Mouse (Mus musculus) myocyte (in vitro differentiated cells): ENCODE measurements around the gene Sh3rf3. TPM values are rescaled to one million over a fixed set of nuclear protein-coding genes. Genes with fewer than 3 reads are reported as not detected.

Experiments
- H3K27me3 ChIP-seq: one replicate; pipeline ENCODE4 v1.6.1; 2011; ENCODE audit not compliant: control insufficient read depth, insufficient read depth, insufficient read length
- H3K36me3 ChIP-seq: one replicate; pipeline ENCODE4 v1.6.1; 2011; ENCODE audit not compliant: control insufficient read depth, insufficient read depth
- H3K4me2 ChIP-seq: one replicate; pipeline ENCODE4 v1.6.1; 2011; ENCODE audit warnings: low read depth, control low read depth
- H3K4me3 ChIP-seq: one replicate; pipeline ENCODE4 v1.5.1; 2011; ENCODE audit warnings: mild to moderate bottlenecking, control low read depth, moderate library complexity
- H3K79me2 ChIP-seq: one replicate; pipeline ENCODE4 v1.6.1; 2011; ENCODE audit not compliant: control insufficient read depth, insufficient read depth
- H3ac ChIP-seq: one replicate; pipeline ENCODE4 v1.6.1; 2011; ENCODE audit not compliant: control insufficient read depth, insufficient read length
- CEBPB ChIP-seq: IDR thresholded peaks from 2 replicates; pipeline ENCODE4 v1.6.1; 2011; ENCODE audit warnings: mild to moderate bottlenecking, moderate library complexity; ENCODE audit not compliant: poor library complexity, insufficient read depth, severe bottlenecking
- E2F4 ChIP-seq: IDR thresholded peaks from one replicate; pipeline ENCODE4 v1.6.1; 2011; ENCODE audit warnings: mild to moderate bottlenecking, control low read depth, moderate library complexity; ENCODE audit not compliant: insufficient read depth
- MAX ChIP-seq: IDR thresholded peaks from one replicate; pipeline ENCODE4 v1.6.1; 2011; ENCODE audit warnings: low read depth, mild to moderate bottlenecking, control low read depth
- MYOD1 ChIP-seq, 3 experiments: IDR thresholded peaks; one replicate each; pipeline ENCODE4 v1.6.1; 2011; ENCODE audit warnings: control low read depth in 2 of 3, low read depth in 2 of 3, mild to moderate bottlenecking in 2 of 3, moderate library complexity in 1 of 3; ENCODE audit not compliant: insufficient read length in 2 of 3, control insufficient read depth in 1 of 3
- MYOG ChIP-seq, 3 experiments: IDR thresholded peaks; one replicate each; pipeline ENCODE4 v1.6.1; 2011; ENCODE audit warnings: control low read depth in 2 of 3, low read depth in 2 of 3, mild to moderate bottlenecking in 2 of 3; ENCODE audit not compliant: insufficient read length in 2 of 3, control insufficient read depth in 1 of 3, insufficient read depth in 1 of 3
- POLR2A ChIP-seq: IDR thresholded peaks from one replicate; pipeline ENCODE4 v1.6.1; 2011; ENCODE audit warnings: low read depth, mild to moderate bottlenecking, control low read depth, moderate library complexity; ENCODE audit not compliant: insufficient read length
- POLR2AphosphoS2 ChIP-seq: IDR thresholded peaks from one replicate; pipeline ENCODE4 v1.6.1; 2011; ENCODE audit warnings: low read depth, control low read depth; ENCODE audit not compliant: insufficient read length
- REST ChIP-seq: IDR thresholded peaks from one replicate; pipeline ENCODE4 v1.6.1; 2011; ENCODE audit warnings: mild to moderate bottlenecking, control low read depth, moderate library complexity; ENCODE audit not compliant: insufficient read depth, insufficient read length
- SRF ChIP-seq: IDR thresholded peaks from one replicate; pipeline ENCODE4 v1.6.1; 2011; ENCODE audit warnings: low read depth; ENCODE audit not compliant: control insufficient read depth, insufficient read length
- TCF12 ChIP-seq: IDR thresholded peaks from one replicate; pipeline ENCODE4 v1.6.1; 2011; ENCODE audit warnings: mild to moderate bottlenecking, control low read depth; ENCODE audit not compliant: poor library complexity, insufficient read depth, severe bottlenecking
- TCF3 ChIP-seq: IDR thresholded peaks from one replicate; pipeline ENCODE4 v1.6.1; 2011; ENCODE audit warnings: low read depth, control low read depth; ENCODE audit not compliant: insufficient read length
- USF1 ChIP-seq: IDR thresholded peaks from one replicate; pipeline ENCODE4 v1.6.1; 2011; ENCODE audit warnings: low read depth, mild to moderate bottlenecking, control low read depth, moderate library complexity
- polyA plus RNA-seq: library from polyadenylated mRNA; unstranded; fragments of >200 nt; fragmentation: generic; extraction: Trizol; gene quantifications from one replicate; pipeline ENCODE4 v1.2.1, GENCODE M21; 2012; ENCODE audit warnings: missing spikeins

The Sh3rf3 gene
- polyA plus RNA-seq, 1 experiment = 0.10 TPM

GRCm38 (mm10) chr10:58833741-58834178 lies 20.6 kb downstream of the Sh3rf3 start:
- no peak overlapping the region for H3K4me3 ChIP-seq
- TF ChIP-seq POLR2AphosphoS2 (no peak), MYOG (IDR thresholded peaks at IDR 0.05; ENCODE audit: control insufficient read depth in 1 of 3, insufficient read depth in 1 of 3, insufficient read length in 2 of 3, low read depth in 2 of 3) (no peak), SRF (no peak), TCF3 (no peak), CEBPB (no peak), MYOD1 (IDR thresholded peaks at IDR 0.05; ENCODE audit: control insufficient read depth in 1 of 3, insufficient read length in 2 of 3, low read depth in 2 of 3) (no peak), POLR2A (no peak), REST (no peak), USF1 (no peak), TCF12 (no peak), E2F4 (no peak), MAX (no peak)
- no peaks in the 10 kb centered on the region for H3K27me3 ChIP-seq
- H3K79me2 ChIP-seq = no peaks in the 10 kb centered on the region
- no peaks in the 10 kb centered on the region for H3K36me3 ChIP-seq
- no peak overlapping the region for H3ac ChIP-seq
- H3K4me2 ChIP-seq = peak overlapping the region; percentile 18

- no peak overlapping the region for H3K4me3 ChIP-seq
- TF ChIP-seq REST (no peak), MYOG (IDR thresholded peaks at IDR 0.05; ENCODE audit: control insufficient read depth in 1 of 3, insufficient read depth in 1 of 3, insufficient read length in 2 of 3, low read depth in 2 of 3) (no peak), POLR2AphosphoS2 (no peak), MYOD1 (IDR thresholded peaks at IDR 0.05; ENCODE audit: control insufficient read depth in 1 of 3, insufficient read length in 2 of 3, low read depth in 2 of 3) (no peak), TCF12 (no peak), TCF3 (no peak)
- no peaks in the 10 kb centered on the region for H3K79me2 ChIP-seq
- no peaks in the 10 kb centered on the region for H3K36me3 ChIP-seq
- H3K27me3 ChIP-seq = no peaks in the 10 kb centered on the region
- no peak overlapping the region for H3ac ChIP-seq
- H3K4me2 ChIP-seq = no peak overlapping the region
These were observed 23.2 kb downstream of the Sh3rf3 start for GRCm38 (mm10) chr10:58836391-58836790.

DNA sequence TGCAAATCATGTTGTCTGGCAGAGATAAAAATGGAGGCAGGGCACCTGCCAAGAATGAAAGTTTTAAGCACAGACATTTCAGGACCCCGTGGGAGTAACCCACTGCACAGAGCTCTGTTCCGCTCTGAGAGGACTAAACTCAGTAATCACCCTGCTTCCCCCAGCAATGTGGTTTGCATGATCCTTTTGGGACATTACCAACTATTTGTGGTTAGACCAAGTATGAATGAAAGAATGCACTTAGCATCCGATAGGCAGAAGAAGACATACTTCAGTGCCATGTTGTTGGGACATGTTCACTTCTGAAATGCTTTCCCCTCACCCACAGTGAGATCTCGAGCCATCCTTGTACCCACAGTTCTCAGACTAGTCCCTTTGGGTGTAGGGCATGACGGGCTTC lies 24.3 kb downstream of the Sh3rf3 start:
- Histone ChIP-seq H3K27me3 (no peaks in the 10 kb centered on the region), H3ac (no peak overlapping the region), H3K79me2 (no peaks in the 10 kb centered on the region), H3K4me3 (no peak overlapping the region), H3K4me2 (peak overlapping the region; percentile 12), H3K36me3 (no peaks in the 10 kb centered on the region)
- TF ChIP-seq REST (no peak), USF1 (no peak)

- Histone ChIP-seq H3ac (no peak overlapping the region), H3K36me3 (no peaks in the 10 kb centered on the region), H3K79me2 (no peaks in the 10 kb centered on the region), H3K4me3 (no peak overlapping the region), H3K4me2 (no peak overlapping the region), H3K27me3 (no peaks in the 10 kb centered on the region)
- no peak for TF ChIP-seq POLR2AphosphoS2
- no peak for TF ChIP-seq POLR2A
- no peak for TF ChIP-seq REST
- TF ChIP-seq MYOG (IDR thresholded peaks at IDR 0.05; ENCODE audit: control insufficient read depth in 1 of 3, insufficient read depth in 1 of 3, insufficient read length in 2 of 3, low read depth in 2 of 3) = no peak
- TF ChIP-seq USF1 = no peak
These were observed 28.8 kb downstream of the Sh3rf3 start for GRCm38 (mm10) chr10:58841945-58842344.

- Histone ChIP-seq H3K36me3 (no peaks in the 10 kb centered on the region), H3ac (no peak overlapping the region), H3K79me2 (no peaks in the 10 kb centered on the region), H3K4me3 (no peak overlapping the region), H3K4me2 (no peak overlapping the region), H3K27me3 (no peaks in the 10 kb centered on the region)
- TF ChIP-seq MAX (no peak), USF1 (no peak), CEBPB (no peak), E2F4 (no peak), TCF3 (no peak), POLR2AphosphoS2 (no peak), REST (no peak), TCF12 (no peak), MYOD1 (IDR thresholded peaks at IDR 0.05; ENCODE audit: control insufficient read depth in 1 of 3, insufficient read length in 2 of 3, low read depth in 2 of 3) (no peak)
These were observed 29.9 kb downstream of the Sh3rf3 start for GRCm38 (mm10) chr10:58843100-58843499.
